Mouse (Mus musculus) forelimb bud, embryonic 11.5 days (tissue): ENCODE results near the gene Tgfa.

Source experiments
- DNase-seq: peaks from one replicate; pipeline ENCODE4 v3.0.0-alpha.2; 2012; ENCODE audit warnings: low read depth, low spot score

The Tgfa gene

DNA sequence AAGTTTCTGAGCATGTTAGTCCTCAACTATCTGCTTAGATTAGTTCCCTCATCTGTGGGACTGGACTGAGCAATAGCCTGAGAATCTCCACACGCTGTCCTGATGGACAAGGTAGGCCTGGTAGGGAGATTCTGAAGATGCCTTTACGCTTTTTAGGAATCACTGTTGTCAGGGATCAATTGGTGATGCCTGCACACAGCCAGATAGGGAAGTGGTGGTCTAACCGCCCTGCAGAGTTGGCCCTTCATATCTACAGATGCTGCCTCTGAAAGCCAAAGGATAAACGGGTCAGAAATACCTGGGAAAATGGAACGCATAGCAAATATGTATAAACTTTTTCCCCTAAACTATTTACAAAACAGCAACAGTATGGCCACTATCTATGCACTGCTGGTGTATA lies 37.3 kb downstream of the Tgfa start:
- DNase-seq: no peak

DNA sequence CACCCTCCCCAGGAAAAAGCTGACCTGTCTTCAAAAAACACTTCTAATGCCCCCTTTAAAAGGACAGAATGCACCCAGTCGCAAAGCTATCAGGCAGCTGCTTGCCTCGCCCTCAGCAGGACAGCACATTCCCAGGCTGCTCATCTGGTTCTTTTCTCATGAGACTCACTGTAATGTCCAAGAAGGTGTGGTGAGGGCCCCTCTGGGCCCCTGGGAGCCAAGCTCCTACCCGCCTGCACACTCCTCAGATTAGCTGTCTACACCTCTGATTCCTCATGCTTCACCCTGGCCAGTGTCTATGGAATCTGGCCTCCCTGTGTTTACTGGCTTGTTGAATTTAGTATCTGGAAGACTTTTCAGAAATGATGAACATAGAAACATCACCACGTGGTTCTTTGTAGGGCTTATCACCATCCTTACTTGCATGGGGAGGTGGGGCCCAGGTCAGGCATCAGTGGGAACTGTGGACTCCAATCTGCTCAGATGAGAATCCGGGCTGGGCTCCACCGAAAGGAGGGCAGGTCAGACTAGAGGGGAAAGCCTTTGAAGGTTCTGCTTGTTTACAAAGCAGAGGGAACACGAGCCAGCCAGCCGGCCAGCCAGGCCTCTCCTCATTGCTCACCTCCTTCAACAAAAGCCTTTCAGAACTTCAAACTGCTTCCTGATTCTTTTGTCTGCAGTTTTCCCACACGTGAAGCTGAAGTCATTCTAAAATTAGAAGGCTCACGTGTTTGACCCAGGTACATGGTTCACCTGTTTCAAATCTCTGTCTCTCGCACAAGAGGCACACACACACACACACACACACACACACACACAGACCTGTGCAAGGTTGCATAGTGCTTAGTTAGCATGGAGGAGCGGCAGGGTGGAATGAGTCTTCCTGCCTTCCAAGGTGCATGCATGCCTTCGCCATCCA lies 38.7 kb downstream of the Tgfa start:
- no peak for DNase-seq

DNA sequence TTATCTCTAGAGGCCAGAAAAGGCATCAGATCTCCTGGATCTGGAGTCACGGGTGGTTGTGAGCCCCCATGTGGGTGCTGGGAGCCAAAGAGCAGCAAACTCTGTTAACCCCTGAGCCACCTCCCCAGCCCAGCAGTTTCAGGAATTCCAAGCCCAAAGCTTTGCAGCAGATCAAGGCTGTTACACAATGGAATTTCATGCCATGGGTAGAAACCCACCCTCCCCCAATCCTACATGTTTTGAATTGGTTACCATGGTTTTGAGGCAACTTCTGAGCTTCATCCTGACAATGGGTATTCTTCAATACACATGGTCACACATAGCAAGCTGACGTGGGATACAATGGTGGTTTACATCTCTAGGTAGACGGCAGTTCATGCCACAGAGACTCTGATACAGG lies 49.8 kb downstream of the Tgfa start:
- DNase-seq: no peak

DNA sequence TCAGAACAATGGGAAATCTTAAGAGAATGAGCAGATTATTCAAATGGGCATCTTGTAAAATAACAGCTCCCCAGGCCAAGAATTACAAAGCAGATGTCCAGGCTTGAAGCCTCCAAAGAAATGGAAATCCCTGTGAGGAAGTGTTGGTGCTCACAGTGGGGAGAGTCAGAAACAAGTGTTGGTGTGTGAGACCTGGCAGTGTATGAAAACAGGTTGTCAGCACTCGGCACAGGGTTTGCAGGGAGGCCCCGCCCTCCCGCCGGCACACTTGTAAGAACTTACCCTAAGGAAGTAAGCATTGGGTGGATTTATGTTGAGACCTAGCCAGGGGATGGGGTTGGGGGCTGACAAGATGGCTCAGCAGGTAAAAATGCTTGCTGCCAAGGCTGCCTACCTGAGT lies 50.9 kb downstream of the Tgfa start:
- DNase-seq: no peak

DNA sequence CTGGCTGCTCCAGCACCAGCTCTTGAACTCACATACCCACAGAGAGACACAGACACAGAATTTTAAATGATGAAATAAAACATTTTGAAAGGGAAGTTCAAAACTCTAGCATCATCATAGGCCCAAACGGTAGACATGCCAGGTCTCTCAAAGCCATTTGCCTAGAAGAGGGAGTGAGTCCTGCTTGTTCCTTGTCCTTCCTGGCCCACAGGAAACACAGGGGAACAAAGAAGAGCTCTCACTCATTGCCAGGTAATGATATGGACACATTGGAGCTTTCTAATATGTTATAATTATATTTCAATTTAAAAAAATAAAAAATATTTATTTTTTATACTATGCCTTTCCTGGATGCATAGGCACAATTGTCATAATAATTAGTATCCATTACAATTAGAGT lies 53.5 kb downstream of the Tgfa start:
- DNase-seq: no peak

DNA sequence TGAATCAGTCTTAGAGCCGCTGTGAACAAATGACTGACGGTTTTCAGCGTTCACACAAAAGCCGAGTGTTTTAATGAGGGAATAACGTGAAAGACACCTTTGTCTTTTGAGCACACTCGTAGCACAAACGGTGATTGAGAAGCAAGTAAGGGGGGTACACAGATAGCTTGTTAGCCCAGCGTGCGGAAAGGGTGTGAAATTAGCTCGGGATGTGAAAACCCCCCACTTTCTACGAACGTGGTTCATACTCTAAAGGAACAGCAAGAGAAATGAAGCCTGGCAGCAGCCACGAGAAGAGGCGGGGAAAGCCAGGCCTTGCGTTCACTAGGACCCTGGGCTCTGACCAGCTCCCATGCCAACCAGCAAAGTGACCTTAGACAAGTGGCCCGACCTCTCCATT lies 54.0 kb downstream of the Tgfa start:
- DNase-seq: no peak

DNA sequence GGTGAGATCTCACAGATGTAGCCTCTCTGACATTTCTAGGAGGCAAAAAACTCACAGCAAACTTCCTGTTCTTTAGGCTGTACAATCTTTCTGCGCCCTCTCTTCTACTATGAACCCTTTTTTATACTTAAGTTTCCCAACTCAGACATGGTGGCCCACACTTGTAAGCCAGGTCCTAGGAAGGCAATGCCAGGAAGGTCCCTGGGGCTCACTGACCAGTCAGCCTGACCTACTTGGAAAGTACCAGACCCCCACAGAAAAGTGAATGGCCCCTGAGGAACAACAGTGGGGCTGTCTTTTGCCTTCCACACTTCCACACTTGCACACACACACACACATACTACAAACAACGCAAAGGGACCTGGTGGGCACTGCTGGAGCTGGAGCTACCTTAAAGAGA lies 55.2 kb downstream of the Tgfa start:
- no peak for DNase-seq

DNA sequence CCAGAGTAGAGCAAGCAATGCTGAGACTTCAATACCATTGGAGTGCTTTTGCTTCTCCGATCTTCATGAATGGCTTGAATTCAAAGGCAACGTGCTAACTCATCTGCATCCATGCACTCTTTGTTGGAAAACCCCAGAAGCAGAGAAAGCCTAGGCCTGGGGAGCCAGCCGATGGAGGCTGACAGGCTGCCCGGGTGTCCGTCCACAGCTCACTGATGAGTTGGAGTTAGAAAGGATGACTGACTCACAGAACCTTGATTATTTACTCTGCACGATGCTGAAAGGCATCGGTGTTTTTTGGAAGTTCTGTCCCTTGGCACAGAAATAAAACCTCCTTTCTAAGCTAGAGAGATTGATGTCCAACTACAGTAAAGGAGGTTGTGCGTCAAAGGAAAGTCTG lies 55.8 kb downstream of the Tgfa start:
- DNase-seq: no peak

DNA sequence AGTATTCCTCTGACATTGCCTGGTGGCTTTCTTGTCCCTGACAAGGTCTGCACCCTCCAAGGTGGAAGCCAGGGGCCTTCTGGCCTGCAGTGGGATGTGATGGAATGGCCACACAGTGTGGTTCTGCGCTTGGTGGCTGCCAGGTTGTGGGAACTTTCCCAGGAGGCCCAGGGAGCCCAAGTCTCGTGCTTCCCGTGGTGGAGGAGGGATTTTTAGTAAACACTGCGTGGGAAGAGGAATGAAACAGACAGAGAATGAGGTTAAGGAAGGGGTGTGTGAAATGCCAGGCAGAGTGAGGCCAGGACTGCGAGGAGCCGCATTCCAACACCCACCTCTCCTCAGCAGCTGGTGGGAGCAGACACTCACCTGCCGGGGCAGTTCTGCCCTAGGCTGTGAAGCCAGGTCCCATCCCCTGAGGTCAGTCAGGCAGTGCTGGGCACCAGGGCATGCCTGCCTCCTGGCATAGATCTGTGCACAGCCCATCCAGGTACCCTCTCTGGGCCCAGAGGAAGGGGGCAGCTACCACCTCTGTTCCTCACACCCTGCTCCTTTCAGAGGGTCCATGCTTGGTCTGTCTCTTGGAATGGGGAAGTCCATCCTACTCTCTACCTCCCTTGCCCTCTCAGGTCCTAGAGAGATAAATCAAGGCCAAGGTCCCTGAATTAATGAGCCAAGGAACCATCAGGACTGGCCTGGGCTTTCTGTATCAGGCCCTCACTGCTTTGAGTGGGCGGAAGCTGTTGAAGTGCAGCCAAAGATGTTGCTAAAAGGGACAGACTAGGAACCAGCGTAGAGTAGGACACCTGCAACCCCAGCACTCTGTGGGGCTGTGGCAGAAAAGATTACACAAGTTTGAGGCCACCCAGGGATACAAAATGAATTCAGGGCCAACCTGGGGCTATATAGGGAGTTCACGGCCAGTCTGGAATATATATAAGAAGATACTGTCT lies 57.4 kb downstream of the Tgfa start:
- no peak for DNase-seq

DNA sequence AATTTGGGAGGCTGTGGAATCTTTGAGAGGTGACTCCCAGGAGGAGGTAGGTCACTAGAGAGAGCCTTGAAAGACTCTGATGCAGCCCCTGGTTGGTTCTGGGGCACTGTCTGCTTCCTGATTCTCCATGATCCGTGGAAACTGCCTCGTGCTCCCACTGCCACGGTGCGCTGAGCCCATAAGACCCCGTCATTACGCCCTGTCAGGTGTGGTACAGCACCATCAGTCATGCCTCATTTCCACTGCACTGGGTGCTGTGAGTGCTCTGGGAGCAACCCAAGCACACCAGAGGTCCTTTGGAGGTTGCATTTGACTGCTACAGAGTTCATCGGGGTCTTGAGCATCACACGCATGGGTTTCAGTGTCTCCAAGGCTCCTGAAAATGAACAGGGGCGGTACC lies 60.9 kb downstream of the Tgfa start:
- DNase-seq: no peak

DNA sequence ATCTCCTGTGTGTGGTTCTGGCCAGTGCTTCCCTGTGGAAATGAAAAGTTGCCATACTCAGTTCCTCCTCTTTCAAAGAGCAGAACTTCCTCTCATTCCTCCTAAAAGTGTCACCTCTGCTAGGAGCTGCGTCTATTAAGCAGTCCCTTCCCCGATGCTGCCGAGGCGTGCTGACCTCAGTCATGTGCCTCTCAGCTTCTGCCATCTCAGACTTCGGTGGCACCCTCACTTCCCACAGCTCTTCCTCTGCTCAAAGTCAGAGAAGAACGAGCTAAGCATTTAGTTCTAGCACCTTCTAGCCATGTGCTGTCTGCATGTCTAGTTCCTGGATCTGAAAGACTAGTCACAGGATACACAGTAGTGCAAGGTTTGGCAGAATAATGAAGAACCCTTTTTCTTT lies 64.2 kb downstream of the Tgfa start:
- DNase-seq: no peak

DNA sequence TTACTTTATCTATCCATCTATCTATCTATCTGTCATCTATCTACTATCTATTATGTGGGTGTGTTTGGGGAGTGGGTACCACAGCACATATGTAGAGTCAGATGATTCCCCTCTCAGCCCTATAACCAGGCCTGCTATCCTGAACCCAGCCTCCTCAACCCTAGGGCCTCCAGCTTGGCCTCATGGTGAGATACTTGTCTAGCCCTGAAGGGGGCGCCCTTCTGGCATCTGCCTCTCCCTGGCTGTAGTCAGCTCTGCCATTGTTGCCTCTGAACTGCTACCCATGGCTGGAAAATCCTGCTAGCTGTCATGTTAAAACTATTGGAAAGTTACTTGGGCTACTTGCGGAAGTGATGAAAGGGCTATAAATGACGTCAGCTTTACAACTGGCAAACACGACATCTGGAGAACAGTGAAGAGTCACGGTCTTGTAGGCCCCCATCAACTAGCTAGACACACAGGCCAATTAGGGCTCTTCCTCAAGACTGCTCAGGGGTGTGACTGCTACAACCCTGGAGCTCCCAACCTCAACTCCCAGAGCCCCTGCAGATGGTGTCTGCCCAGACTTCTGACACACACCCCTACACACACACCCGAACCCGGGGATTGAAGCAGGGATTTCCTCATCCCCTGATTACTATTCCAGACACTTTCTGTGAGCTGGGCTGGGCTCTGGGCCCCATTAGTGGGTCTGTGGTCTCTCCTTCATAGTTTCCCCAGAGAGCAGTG lies 65.5 kb downstream of the Tgfa start:
- DNase-seq: peak; percentile 40

DNA sequence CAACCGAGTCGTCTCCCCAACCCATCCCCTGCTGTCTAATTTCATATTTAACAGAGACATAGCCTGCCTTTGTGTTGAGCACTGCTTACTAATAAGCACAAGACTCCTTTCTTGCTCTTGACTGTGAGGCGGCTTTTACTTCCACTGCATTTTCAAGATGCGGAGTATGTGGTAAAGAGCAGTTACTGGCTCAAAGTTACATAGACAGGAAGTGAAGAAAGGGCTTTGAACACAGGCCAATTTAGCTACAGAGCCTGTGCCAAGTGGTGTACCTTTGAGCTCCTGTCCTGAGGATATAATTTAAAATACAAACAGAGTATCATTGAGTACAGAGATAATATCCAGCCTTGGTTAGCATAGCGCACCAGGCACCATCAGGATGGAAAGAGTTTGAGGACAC lies 71.8 kb downstream of the Tgfa start:
- no peak for DNase-seq

DNA sequence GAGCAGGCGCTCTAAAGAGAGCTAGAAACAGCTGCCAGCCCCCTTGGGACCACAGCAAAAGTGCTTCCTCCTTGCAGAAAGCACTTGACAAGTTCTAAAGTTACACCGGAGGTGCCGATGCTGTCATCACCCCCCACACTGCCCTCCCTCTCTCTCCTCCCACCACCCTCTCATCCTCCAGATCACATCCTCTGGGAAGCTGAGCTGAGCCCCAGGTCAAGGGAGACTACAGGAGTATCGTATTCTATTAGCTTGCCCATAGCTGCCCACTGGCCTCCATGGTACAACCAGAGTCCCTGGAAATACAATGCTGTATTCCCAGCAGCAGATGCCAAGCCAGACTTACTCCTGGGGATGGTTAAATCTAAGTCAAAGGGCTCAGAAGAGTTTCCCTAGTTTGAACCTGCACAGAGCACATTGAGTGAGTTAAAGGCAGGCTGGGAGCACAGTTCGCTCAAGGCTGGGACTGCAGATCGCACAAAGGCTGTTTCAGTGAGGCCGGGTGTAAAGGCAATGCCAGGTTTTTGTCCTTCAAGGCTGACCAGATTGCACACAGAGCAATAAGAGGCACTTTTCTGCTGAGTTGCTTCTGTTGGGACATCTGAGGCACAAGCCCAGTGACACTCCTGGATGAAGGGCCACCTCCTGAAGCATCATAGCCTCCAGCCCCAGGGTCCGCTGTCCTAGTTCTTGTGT lies 75.5 kb downstream of the Tgfa start:
- no peak for DNase-seq

DNA sequence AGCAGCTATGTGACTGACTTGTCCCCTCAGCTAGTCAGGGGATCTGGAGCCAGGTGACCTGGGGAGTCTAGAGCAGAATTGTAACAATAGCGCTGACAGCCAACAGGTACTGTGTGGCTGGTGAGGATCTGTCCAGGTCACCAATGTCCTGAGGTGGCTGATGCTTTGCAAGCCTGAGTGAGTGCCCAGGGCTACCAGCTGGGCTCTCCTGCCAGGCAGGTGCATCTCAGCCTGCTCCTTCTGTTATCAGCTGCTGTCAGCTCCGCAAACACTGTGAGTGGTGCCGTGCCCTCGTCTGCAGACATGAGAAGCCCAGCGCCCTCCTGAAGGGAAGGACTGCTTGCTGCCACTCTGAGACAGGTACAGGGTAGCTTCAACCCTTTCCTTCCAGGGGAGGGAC lies 76.1 kb downstream of the Tgfa start:
- no peak for DNase-seq

DNA sequence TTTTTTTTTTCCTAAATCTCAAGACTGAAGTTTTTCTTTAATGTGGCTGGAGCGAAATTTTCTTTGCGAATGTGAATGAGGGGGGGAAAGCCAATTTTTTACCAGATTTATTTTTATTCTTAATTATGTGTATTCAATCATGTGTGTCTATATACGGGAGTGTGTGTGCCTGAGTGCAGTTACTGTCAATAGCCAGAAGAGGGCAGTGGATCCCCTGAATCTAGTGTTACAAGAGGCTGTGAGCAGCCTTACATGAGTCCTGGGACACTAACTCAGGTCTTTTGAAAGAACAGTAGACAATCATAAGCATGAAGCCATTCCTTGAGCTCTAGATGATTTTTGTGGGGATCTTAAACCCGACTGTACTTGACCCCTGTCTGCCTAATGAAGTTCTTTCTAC lies 80.7 kb downstream of the Tgfa start:
- DNase-seq: no peak

DNA sequence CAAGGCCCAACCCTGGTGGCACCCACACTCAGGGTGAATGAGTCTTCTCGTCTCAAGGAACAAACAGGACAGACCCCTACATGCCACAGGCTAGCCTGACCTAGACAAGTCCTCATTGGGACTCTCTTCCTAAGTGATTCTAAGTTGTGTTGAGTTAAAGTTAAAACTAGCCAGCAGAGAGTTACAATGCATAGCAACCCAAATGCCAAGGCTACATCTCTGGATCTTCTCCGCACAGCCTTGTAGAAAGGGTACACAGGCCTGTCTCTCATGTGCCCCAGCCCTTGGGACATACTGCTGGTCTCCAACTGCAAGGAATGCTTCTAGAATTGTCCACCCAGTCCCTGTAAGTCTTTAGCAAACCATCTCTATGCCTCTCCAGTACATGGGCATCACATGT lies 81.8 kb downstream of the Tgfa start:
- DNase-seq: no peak

DNA sequence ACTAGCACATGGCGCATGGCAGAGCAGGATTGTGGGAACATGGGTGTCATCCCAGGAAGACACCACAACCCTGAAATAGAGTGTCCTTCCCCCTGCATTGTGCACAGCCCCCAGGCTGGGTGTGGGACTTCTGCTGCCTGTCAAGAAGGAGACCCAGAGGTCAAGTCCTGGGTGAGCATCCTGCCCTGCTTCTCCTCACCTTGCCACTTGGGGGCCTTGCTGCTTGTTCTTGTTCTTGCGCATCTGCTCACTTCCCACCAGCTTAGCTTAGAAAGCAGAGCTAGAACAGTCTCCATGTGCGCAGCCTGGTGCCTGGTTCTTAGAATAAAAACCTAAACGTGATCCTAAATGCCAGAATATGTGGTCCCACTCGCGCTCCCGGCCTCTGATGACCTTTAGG lies 82.6 kb downstream of the Tgfa start:
- no peak for DNase-seq

DNA sequence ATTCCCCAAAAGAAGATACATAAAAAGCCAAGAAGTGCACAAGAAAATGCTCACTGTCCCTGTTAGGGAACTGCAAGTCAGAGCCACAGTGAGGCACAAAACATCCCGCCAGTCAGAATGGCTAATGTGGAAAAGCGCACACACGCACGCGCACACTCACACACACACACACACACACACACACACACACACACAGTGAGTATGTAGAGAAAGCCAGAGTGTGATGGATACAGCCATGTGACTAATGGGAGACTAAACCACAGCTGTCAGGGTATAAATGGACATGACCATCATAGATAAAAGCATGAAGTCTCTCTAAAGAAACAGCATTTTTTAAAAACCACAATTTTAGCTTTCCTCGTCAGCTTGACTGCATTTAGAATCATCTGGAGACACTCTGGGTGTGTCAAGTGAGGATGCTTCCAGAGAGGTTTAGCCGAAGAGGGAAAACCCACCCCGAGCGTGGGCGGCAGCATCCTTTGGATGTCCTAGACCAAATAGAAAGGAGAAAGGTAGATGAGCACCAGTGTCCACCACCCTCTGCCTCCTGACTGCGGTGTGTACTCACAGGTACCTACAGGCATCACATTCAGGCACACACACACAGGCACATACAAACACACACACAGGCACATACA lies 86.7 kb downstream of the Tgfa start:
- DNase-seq: no peak

DNA sequence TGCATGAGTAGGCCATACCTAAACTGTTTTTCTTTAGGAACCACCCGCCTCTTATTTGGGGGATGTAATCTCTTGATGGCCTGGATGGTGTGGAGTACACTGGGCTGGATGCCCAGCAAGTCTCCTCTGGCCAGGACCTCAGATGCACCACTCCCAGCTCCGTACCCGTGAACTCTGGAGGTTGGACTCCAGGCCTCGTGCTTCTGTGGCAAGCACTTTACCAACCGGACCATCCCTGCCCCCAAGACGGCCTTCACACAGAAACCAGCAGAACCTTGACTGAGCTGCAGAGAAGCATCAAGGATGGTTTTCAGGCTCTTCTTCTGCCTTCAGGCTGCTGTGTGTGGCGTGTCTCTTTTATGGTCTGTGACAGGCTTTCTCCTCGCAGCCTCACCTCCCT lies 98.3 kb downstream of the Tgfa start:
- DNase-seq: no peak

DNA sequence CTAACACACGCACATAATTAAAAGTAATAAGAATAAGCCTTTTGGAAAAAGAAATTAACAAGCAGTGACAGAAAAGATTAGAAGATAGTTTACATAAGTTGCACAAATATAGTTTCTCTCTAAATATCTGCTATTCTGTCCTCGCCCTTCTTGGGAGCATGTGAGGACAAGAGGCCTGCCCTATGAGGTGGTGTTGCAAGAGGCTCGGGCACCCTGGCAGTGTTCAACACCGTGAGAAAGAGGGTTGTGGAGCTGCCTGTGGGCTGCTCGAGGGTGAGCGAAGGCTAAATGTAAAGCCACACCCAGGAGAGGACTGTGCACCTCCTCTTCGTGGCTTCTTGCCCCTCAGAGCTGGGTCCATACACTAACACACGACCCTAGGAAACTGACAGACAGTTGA lies 100.4 kb downstream of the Tgfa start:
- DNase-seq: no peak
